17 mouse cellular contexts compared by ENCODE assay signal in the genomic region with DNA sequence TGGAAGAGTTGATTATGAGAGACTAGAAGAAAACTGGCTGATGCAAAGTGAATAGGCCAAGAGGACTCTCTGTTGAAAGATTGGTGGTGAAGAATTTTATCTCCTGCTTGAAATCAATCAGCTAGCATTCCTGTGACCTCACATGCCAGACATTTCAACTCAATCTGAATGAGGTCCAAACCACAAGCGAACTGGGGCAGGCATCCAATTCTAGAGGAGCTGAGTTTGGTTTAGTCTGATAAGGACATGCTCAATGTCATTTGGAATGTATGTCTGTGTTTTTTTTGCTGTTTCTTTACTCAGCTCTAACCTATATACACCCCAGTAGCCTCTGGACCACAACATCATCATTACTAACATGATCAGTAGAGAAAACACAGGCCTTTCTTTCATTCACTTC.
DNase-seq lines count a peak whose midpoint lies in the region; ATAC-seq lines count a peak whose summit lies in the region.
"Had no signal": no experiment of that assay in that cellular context is flagged by ENCODE, and none has a peak within 500 bp of the region (broad histone marks: within the 10 kb centered on the region; RNA-seq: fewer than 3 reads in every experiment).

No protein-coding gene starts in this region.

- no peak overlapping the region for H3K9ac ChIP-seq in kidney, embryonic 14.5 days (ENCODE audit: low read depth, low read length)
- H3K9ac ChIP-seq: hindbrain, embryonic 15.5 days; limb, embryonic 13.5 days; midbrain, embryonic 12.5 days; neural tube, embryonic 12.5 days; stomach, embryonic 15.5 days had no signal

- no peaks in the 10 kb centered on the region for H3K27me3 ChIP-seq in kidney, embryonic 14.5 days (ENCODE audit: control insufficient read depth, insufficient read depth, low read length)
- H3K27me3 ChIP-seq: hindbrain, embryonic 15.5 days; limb, embryonic 13.5 days; midbrain, embryonic 12.5 days; neural tube, embryonic 12.5 days; stomach, embryonic 15.5 days had no signal

- H3K9me3 ChIP-seq in kidney, embryonic 14.5 days (ENCODE audit: control insufficient read depth, low read length) = no peaks in the 10 kb centered on the region
- H3K9me3 ChIP-seq: hindbrain, embryonic 15.5 days; limb, embryonic 13.5 days; midbrain, embryonic 12.5 days; neural tube, embryonic 12.5 days; stomach, embryonic 15.5 days had no signal

- WGBS in kidney, embryonic 14.5 days = 82% methylated on average over 1 of the region's 1 CpGs

- H3K27ac ChIP-seq in kidney, embryonic 14.5 days (ENCODE audit: low read depth, low read length) = no peak overlapping the region
- H3K27ac ChIP-seq: hindbrain, embryonic 15.5 days; limb, embryonic 13.5 days; midbrain, embryonic 12.5 days; neural tube, embryonic 12.5 days; stomach, embryonic 15.5 days had no signal

- no peaks in the 10 kb centered on the region for H3K4me1 ChIP-seq in kidney, embryonic 14.5 days (ENCODE audit: control insufficient read depth, insufficient read depth, low read length)
- H3K4me1 ChIP-seq: hindbrain, embryonic 15.5 days; limb, embryonic 13.5 days; midbrain, embryonic 12.5 days; neural tube, embryonic 12.5 days; stomach, embryonic 15.5 days had no signal

- H3K36me3 ChIP-seq in kidney, embryonic 14.5 days (ENCODE audit: control insufficient read depth, insufficient read depth, low read length) = no peaks in the 10 kb centered on the region
- H3K36me3 ChIP-seq: hindbrain, embryonic 15.5 days; limb, embryonic 13.5 days; midbrain, embryonic 12.5 days; neural tube, embryonic 12.5 days; stomach, embryonic 15.5 days had no signal

- no peak overlapping the region for H3K4me2 ChIP-seq in kidney, embryonic 14.5 days (replicated peaks; ENCODE audit: low read depth, low read length)
- H3K4me2 ChIP-seq: hindbrain, embryonic 15.5 days; limb, embryonic 13.5 days; midbrain, embryonic 12.5 days; neural tube, embryonic 12.5 days; stomach, embryonic 15.5 days had no signal

- no peak for ATAC-seq in kidney, embryonic 14.5 days (ENCODE audit: low FRiP score, low TSS enrichment)
- ATAC-seq: activated CD4-positive, CD25-positive, alpha-beta regulatory T cell, adult 4 months had no signal

- no peak overlapping the region for H3K4me3 ChIP-seq in kidney, embryonic 14.5 days (ENCODE audit: low read length)
- H3K4me3 ChIP-seq: hindbrain, embryonic 15.5 days; limb, embryonic 13.5 days; midbrain, embryonic 12.5 days; neural tube, embryonic 12.5 days; stomach, embryonic 15.5 days had no signal

- DNase-seq in kidney, postnatal 10 days = peak; percentile 13
- DNase-seq in adrenal gland, adult (ENCODE audit: inconsistent age in 2 of 2, low spot score in 1 of 2) = peak; percentile 66 to 88
- peak; percentile 51 for DNase-seq in fibroblast of lung, adult 2 months (ENCODE audit: low read depth)
- peak; percentile 26 for DNase-seq in lung, postnatal 10 days
- no peak for DNase-seq in gastrocnemius, adult 18-20 months (ENCODE audit: low spot score)
- DNase-seq in spleen, postnatal 10 days (ENCODE audit: low spot score in 2 of 2) = no peak
- no peak for DNase-seq in urinary bladder, adult 2 months (ENCODE audit: low spot score)
- DNase-seq: cerebellum, adult 18-20 months; gastrocnemius, postnatal 10 days; right cerebral cortex, postnatal 14 days had no signal

Comparison
In these comparisons a context has a peak if more than half of its experiments do, and no peak if none do; other contexts are left out.
1. DNase-seq: peak in kidney, postnatal 10 days (single experiment), adrenal gland, adult (2 of 2), fibroblast of lung, adult 2 months (single experiment) and lung, postnatal 10 days (single experiment); none in gastrocnemius, adult 18-20 months (single experiment), spleen, postnatal 10 days (0 of 2) and urinary bladder, adult 2 months (single experiment).